Comparison of ENCODE assay signal across 7 mouse cellular contexts in the genomic region with DNA sequence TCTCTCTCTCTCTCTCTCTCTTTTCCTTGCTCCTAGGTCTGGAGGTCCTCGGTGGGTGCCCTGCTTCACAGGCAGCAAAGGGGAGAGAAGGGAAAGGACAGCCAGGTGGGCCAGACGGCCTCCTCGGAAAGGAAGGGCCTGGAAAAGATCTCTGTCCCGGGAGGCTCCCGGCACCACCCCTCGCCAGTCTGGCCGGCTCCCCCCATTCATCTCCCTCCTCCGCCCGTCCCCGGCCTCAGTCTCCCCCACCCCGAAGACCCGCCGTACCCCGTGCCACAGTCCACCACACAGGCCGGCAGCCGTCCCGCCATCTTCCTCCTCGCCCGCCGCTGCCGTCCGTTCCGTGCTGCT. TPM values are rescaled to one million over a fixed set of nuclear protein-coding genes. Genes with fewer than 3 reads are reported as not detected.
A peak's percentile ranks its signal among the peaks of the same experiment; 100 is the strongest.
DNase-seq lines count a peak whose midpoint lies in the region; ATAC-seq and TF ChIP-seq lines count a peak whose summit lies in the region.

No protein-coding gene starts in this region.

- no peaks in the 10 kb centered on the region for H3K9me3 ChIP-seq in lung, postnatal 0 days (ENCODE audit: low read length)
- H3K9me3 ChIP-seq in erythroblast, embryonic 14.5 days (ENCODE audit: control insufficient read depth, low read length) = no peaks in the 10 kb centered on the region
- no peaks in the 10 kb centered on the region for H3K9me3 ChIP-seq in limb, embryonic 10.5 days (replicated peaks)

- peak; percentile 13 for ATAC-seq in lung, postnatal 0 days

- TF ChIP-seq EP300 in lung, postnatal 0 days (IDR thresholded peaks at IDR 0.05) = no peak

- H3K4me1 ChIP-seq in lung, postnatal 0 days (ENCODE audit: insufficient read depth, low read depth, low read length) = peaks cover 23% of the 10 kb centered on the region; the same call in 1 of the 2 replicates
- peaks cover 44% of the 10 kb centered on the region for H3K4me1 ChIP-seq in erythroblast, embryonic 14.5 days (ENCODE audit: control insufficient read depth)
- peaks cover 22% of the 10 kb centered on the region for H3K4me1 ChIP-seq in limb, embryonic 10.5 days
- H3K4me1 ChIP-seq in olfactory bulb, adult 2 months (ENCODE audit: control insufficient read depth, insufficient read depth, low read length) = peaks cover 2% of the 10 kb centered on the region; the same call in 1 of the 2 replicates

- peak overlapping the region; percentile 97 for H3K27ac ChIP-seq in lung, postnatal 0 days (ENCODE audit: low read length)
- H3K27ac ChIP-seq in limb, embryonic 10.5 days = peak overlapping the region; percentile 97
- H3K27ac ChIP-seq in olfactory bulb, adult 2 months (ENCODE audit: insufficient read depth, low read depth, low read length) = peak overlapping the region; percentile 63

- H3K27me3 ChIP-seq in lung, postnatal 0 days (replicated peaks; ENCODE audit: insufficient read depth, low read length) = no peaks in the 10 kb centered on the region
- no peaks in the 10 kb centered on the region for H3K27me3 ChIP-seq in erythroblast, embryonic 14.5 days (ENCODE audit: control insufficient read depth)
- H3K27me3 ChIP-seq in limb, embryonic 10.5 days (ENCODE audit: low read depth, poor library complexity, severe bottlenecking) = no peaks in the 10 kb centered on the region

- no peak for DNase-seq in lung, postnatal 0 days (ENCODE audit: low spot score)
- no peak for DNase-seq in lung, postnatal 4 days
- no peak for DNase-seq in limb, embryonic 10.5 days (ENCODE audit: low spot score)
- DNase-seq in left cerebral cortex, postnatal 25 days (ENCODE audit: low spot score in 2 of 2) = no peak
- DNase-seq in gastrocnemius, postnatal 4 days (ENCODE audit: low spot score in 2 of 2) = no peak

- H3K36me3 ChIP-seq in lung, postnatal 0 days (ENCODE audit: insufficient read depth, low read length) = no peaks in the 10 kb centered on the region
- peaks cover under 1% of the 10 kb centered on the region; the same call in 1 of the 2 replicates for H3K36me3 ChIP-seq in erythroblast, embryonic 14.5 days (ENCODE audit: control insufficient read depth)
- no peaks in the 10 kb centered on the region for H3K36me3 ChIP-seq in limb, embryonic 10.5 days

- TF ChIP-seq CTCF in lung, postnatal 0 days (IDR thresholded peaks at IDR 0.05) = no peak
- no peak for TF ChIP-seq CTCF in olfactory bulb, adult 2 months (IDR thresholded peaks at IDR 0.05; ENCODE audit: insufficient read depth, low read depth, low read length)

- peak overlapping the region; percentile 63 for H3K4me2 ChIP-seq in lung, postnatal 0 days (replicated peaks; ENCODE audit: low read depth, low read length)

- peak overlapping the region; percentile 89 for H3K4me3 ChIP-seq in lung, postnatal 0 days (ENCODE audit: low read depth, low read length)
- H3K4me3 ChIP-seq in erythroblast, embryonic 14.5 days (replicated peaks) = peak overlapping the region; percentile 92
- peak overlapping the region; percentile 83 for H3K4me3 ChIP-seq in limb, embryonic 10.5 days
- peak overlapping the region; percentile 96 for H3K4me3 ChIP-seq in olfactory bulb, adult 2 months (ENCODE audit: insufficient read depth, low read depth, low read length)

- peak overlapping the region; percentile 95 for H3K9ac ChIP-seq in lung, postnatal 0 days (replicated peaks; ENCODE audit: low read depth)

- intact Hi-C loops in left cerebral cortex, postnatal 25 days (cut with DNase I) = loop anchor here (1.0 kb wide), 1 partner anchor 125 kb away; a partner anchor contains a TSS

- TF ChIP-seq POLR2A in olfactory bulb, adult 2 months (IDR thresholded peaks at IDR 0.05; ENCODE audit: insufficient read depth, low read depth, low read length) = no peak

- 1% methylated on average over 13 of the region's 23 CpGs for WGBS in lung, postnatal 0 days
- under 1% methylated on average over 21 of the region's 23 CpGs for WGBS in limb, embryonic 10.5 days
- WGBS in olfactory bulb, adult 2 months = under 1% methylated on average over 22 of the region's 23 CpGs

RNA-seq across cellular contexts. Expression of a gene that starts 0.5 kb away (rescaled TPM):
- polyA plus RNA-seq in lung, postnatal 0 days (2015; fragmentation: Nextera tagmentation; extraction: Ambion mirVana) = 205 and 244 TPM in 2 replicates
- polyA plus RNA-seq in erythroblast, embryonic 14.5 days (2012) = 3.4 and 3.5 TPM in 2 replicates
- polyA plus RNA-seq in limb, embryonic 10.5 days (2016; fragmentation: Nextera tagmentation; extraction: Ambion mirVana) = 230 and 231 TPM in 2 replicates
- 180 TPM in 1 of 2 replicates, not detected in the other for polyA plus RNA-seq in olfactory bulb, adult 2 months (2012; ENCODE audit: insufficient read depth, insufficient read length, low replicate concordance, missing spikeins)
- 100 to 1,000 TPM; 219 to 236 TPM for total RNA-seq in left cerebral cortex, postnatal 25 days (2021)
- total RNA-seq in gastrocnemius, postnatal 4 days (2021) = 100 to 1,000 TPM; 126 TPM

Comparison
In these comparisons a context has a peak if more than half of its experiments do, and no peak if none do; other contexts are left out.
1. RNA of a gene that starts 0.5 kb away (polyA plus RNA-seq): 230 to 231 TPM in limb, embryonic 10.5 days, 205 to 244 TPM in lung, postnatal 0 days and 180 TPM in olfactory bulb, adult 2 months; 3.4 to 3.5 TPM in erythroblast, embryonic 14.5 days; every median in the first group is over 10 times any median in the second.
2. Peak in every context shown above with its lines, with median percentiles within 50 percentile points of each other: H3K27ac ChIP-seq and H3K4me3 ChIP-seq.